Comparison of ENCODE assay signal across 24 mouse cellular contexts in the genomic region with DNA sequence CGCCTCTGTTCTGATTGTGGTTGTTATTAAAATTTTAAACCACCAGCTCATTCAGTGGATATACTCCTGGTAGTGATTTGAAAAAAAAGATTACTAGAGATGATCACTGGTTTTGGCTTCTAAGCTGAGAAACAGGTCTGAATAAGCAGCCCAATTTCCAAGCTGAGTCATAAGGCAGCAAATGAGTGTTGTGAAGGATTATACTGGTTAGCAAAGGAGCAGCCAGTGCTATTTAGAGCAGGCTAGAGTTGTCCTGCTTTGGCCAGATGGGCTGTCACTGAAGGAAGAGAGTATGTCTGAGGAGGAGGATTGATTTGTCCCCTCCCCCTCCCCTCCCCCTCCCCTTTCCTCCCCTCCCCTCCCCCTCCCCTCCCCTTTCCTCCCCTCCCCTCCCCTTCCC. TPM values are rescaled to one million over a fixed set of nuclear protein-coding genes. Genes with fewer than 3 reads are reported as not detected.
A peak's percentile ranks its signal among the peaks of the same experiment; 100 is the strongest.
DNase-seq lines count a peak whose midpoint lies in the region; ATAC-seq lines count a peak whose summit lies in the region.
"Had no signal": no experiment of that assay in that cellular context is flagged by ENCODE, and none has a peak within 500 bp of the region (broad histone marks: within the 10 kb centered on the region; RNA-seq: fewer than 3 reads in every experiment).

No protein-coding gene starts in this region.

- peak; percentile 91 for ATAC-seq in frontal cortex, adult (ENCODE audit: low TSS enrichment)
- ATAC-seq in CD4-positive, CD25-positive, alpha-beta regulatory T cell, adult 4 months = peak; percentile 13
- no peak for ATAC-seq in megakaryocyte progenitor cell, adult 5-6 weeks (replicated peaks; ENCODE audit: poor library complexity)
- ATAC-seq in granulocyte monocyte progenitor cell, adult 5-6 weeks (replicated peaks; ENCODE audit: poor library complexity, severe bottlenecking) = no peak
- ATAC-seq: forebrain, embryonic 15.5 days; hindbrain, embryonic 16.5 days; intestine, embryonic 16.5 days; Patski had no signal

- intact Hi-C loops in left cerebral cortex, postnatal 10 days (cut with DNase I) = no loop called here

- DNase-seq in frontal cortex, postnatal 25 days (ENCODE audit: low spot score in 2 of 2) = no peak
- DNase-seq in 3T3-L1 (ENCODE audit: low read depth, low spot score) = peak; percentile 28
- peak; percentile 68 for DNase-seq in brain, adult 2 months (ENCODE audit: low read depth, low spot score)
- no peak for DNase-seq in left cerebral cortex, postnatal 10 days (ENCODE audit: extremely low spot score in 1 of 2, low spot score in 2 of 2)
- DNase-seq: adrenal gland, adult 2 months; adrenal gland, postnatal 14 days; cerebellum, adult 11 months; cerebellum, adult 2 months; cerebellum, adult 9-11 months; cerebellum, postnatal 25 days; gastrocnemius, adult 2 months; gastrocnemius, postnatal 14 days; heart, adult 18-20 months; heart, postnatal 10 days; heart, postnatal 36 days; kidney, adult 18-20 months had no signal

RNA-seq across cellular contexts. Expression of a gene that starts 29.6 kb away (rescaled TPM):
- polyA plus RNA-seq in CD4-positive, CD25-positive, alpha-beta regulatory T cell, adult 4 months (2017; shearing (Covaris generic)) = 1 to 10 TPM; 2.4 to 4.8 TPM
- 10 to 100 TPM; 65.0 to 71.9 TPM for total RNA-seq in left cerebral cortex, postnatal 10 days (2021)
- total RNA-seq in megakaryocyte progenitor cell, adult 5-6 weeks (2015) = 20.1 and 24.8 TPM in 2 replicates
- 6.5 and 8.2 TPM in 2 replicates for total RNA-seq in megakaryocyte progenitor cell, adult 5-6 weeks (2017)
- 25.3 and 43.8 TPM in 2 replicates for total RNA-seq in granulocyte monocyte progenitor cell, adult 5-6 weeks (2014; fragmentation: Nextera tagmentation)
- 3.5 and 6.2 TPM in 2 replicates for total RNA-seq in granulocyte monocyte progenitor cell, adult 5-6 weeks (2017)

Comparison
In these comparisons a context has a peak if more than half of its experiments do, and no peak if none do; other contexts are left out.
1. ATAC-seq: peak in frontal cortex, adult (single experiment) and CD4-positive, CD25-positive, alpha-beta regulatory T cell, adult 4 months (single experiment); none in megakaryocyte progenitor cell, adult 5-6 weeks (single experiment) and granulocyte monocyte progenitor cell, adult 5-6 weeks (single experiment).
2. DNase-seq: peak in 3T3-L1 (single experiment) and brain, adult 2 months (single experiment); none in frontal cortex, postnatal 25 days (0 of 2) and left cerebral cortex, postnatal 10 days (0 of 2).